Mouse (Mus musculus) adipocyte (in vitro differentiated cells): Measurements from ENCODE around the gene Rbms2.
A peak's percentile ranks its signal among the peaks of the same experiment; 100 is the strongest.

ENCODE experiments used
- DNase-seq: peaks from one replicate; pipeline ENCODE4 v3.0.0-alpha.2; 2016; ENCODE audit warnings: low spot score

The Rbms2 gene

DNA sequence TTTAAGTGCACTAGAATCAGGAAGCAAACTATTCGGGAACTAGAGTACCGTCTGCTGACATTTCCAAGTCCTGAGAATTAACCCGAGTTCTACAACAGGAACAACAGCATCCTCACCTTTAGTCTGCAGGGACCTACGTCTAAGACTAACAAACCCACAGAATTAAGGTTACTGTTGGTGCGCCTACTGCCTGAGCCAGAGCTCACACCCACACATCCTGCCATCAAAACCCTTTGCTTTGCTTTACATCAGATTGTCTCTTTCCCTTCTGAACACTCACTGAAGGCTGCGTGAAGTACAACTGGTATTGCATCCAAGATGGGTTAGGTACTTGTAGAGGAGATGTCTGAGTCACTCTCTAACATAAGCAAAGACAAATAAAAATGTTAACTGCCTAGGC is 44.7 kb downstream of the Rbms2 start:
- no peak for DNase-seq

DNA sequence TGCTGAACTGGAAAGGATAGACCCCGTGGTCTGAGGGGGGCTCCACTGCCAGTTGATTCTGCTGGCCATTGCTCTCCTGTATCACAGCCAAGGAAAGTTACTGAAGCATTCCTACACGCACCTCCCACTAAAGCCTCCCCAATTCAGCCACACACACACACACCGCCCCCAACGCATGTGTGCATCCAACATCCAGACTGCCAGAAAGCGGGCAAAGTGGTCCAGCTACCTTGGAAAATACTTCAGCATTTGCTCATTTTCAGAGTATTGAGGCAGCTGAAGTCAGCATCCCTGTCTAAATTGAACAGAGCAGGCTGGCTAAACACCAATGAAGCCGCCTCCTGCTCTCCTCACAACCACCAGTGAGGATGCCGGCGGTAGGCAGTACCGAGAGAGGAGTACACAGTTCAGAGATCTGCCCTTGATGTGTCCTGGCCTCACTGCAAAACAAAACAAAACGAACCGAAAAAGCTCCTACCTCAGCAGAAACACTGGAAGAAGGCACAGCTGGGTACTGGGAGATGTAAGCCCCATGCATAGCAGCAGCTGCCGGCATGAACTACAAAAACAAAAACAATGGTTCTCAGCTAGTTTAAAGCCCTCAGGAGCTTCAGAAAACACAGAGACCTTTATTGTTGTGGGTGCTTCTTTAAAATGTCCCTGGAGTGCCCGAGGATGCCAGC is 46.3 kb downstream of the Rbms2 start:
- DNase-seq, result no peak

GRCm38 (mm10) chr10:128131812-128132211 is 48.3 kb downstream of the Rbms2 start:
- no peak for DNase-seq

DNA sequence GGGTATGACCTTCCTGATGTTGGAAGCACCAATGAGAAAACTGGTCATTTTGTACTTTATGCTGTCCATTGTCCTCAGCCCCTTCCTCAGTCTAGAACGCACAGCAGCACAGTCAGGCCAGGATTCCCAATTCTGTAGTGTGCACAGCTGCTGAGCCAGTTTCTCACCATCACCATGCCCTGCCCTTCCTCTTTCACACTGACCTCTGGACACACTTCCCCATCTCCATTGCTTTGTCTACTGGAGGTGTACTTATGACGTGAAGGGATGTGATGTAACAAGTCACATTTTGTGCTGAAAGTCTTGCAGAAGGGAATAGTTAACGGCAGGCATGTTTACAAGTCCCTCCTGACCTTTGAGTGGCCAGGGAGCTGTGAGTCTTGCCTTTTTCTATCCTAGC is 48.8 kb downstream of the Rbms2 start:
- no peak for DNase-seq

- DNase-seq, result no peak
Observed at GRCm38 (mm10) chr10:128128143-128128542, 52.0 kb downstream of the Rbms2 start.

GRCm38 (mm10) chr10:128127497-128127896 is 52.6 kb downstream of the Rbms2 start:
- no peak for DNase-seq

GRCm38 (mm10) chr10:128125951-128126350 is 54.1 kb downstream of the Rbms2 start:
- no peak for DNase-seq

GRCm38 (mm10) chr10:128124831-128125230 is 55.3 kb downstream of the Rbms2 start:
- DNase-seq, result no peak

- DNase-seq, result no peak
Observed at GRCm38 (mm10) chr10:128123833-128124232, 56.3 kb downstream of the Rbms2 start.

DNA sequence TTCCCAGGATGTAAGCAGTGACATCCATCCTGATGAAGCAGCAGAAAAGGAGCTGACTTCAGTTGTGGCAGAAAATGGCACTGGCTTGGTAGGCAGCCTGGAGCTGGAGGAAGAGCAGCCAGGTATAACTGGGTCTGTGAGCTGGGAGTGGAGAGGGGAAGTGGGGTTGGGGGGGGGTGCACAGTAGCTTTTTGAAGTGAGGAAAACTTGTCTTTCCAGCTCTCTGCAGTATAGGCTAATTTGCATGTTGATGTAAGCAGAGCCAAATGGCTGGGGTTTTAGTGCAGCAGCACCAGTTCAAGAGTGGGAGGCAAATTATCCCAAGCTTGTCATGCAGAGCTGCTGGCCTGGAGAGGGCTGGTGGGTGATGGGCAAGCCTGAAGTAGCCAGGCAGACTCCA is 68.9 kb downstream of the Rbms2 start:
- no peak for DNase-seq

DNA sequence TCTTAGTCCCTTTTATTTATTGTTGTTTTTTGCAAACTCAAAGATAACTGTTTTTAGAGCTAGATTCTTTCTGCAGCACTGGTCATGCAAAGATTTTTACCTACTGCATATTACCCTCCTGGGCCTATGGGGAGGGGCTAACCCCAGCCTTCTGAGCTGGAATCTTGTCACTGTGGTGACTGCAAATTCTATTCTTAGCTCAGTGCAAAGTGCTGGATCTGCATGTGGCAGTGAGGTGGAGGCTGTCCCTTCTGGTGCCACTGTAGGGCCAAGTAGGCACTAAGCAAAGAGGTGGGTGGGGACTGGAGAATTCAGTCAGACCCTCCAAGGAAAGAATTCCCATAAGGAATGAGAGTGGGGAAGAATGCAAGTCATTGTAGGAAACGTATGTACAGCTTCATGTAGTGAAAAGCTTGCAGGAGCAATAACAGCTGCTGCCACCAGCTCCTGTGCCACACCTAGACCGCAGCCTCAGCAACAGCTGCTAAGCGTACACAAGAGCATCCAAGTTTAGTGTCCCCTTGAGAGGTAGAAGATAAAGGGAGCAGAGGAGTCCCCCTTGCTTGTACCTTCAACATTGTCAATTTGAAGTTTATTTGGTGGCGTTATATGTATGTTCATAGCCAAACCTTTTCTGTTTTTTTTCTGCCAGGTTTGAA is 69.9 kb downstream of the Rbms2 start:
- no peak for DNase-seq

GRCm38 (mm10) chr10:128097587-128097971 is 82.5 kb downstream of the Rbms2 start:
- DNase-seq, result peak; percentile 57

- DNase-seq, result peak; percentile 78
Observed at GRCm38 (mm10) chr10:128096693-128097586, 83.2 kb downstream of the Rbms2 start.

- no peak for DNase-seq
Observed at GRCm38 (mm10) chr10:128096313-128096692, 83.8 kb downstream of the Rbms2 start.

DNA sequence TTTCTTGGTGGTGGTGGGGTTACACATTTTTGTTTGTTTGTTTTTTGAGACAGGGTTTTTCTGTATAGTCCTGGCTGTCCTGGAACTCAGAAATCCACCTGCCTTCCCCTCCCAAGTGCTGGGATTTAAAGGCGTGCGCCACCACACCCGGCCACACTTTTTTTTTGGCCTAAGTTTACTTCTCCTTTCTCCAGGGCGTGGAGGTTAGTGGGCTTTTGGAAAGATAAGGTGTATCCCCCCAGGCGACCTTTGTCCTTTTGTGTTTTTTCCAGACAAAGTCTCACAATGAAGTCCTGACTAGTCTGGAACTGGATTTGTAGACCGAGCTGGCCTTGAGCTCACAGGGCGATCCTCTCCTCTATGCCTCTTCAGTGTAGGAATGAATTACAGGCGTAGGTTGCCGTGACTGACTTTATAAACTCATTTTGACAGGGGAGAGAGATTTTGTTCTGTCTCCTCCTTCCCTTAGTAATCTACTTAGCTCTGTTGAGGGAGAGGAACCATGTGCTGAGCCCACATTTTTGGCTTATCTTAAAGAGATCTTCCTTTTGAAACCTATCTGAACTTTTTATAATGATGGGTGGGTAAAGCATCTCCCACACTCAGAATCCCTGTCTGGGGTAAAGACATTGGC is 85.0 kb downstream of the Rbms2 start:
- DNase-seq, result no peak

GRCm38 (mm10) chr10:128094340-128094968 is 85.6 kb downstream of the Rbms2 start:
- peak; percentile 87 for DNase-seq

DNA sequence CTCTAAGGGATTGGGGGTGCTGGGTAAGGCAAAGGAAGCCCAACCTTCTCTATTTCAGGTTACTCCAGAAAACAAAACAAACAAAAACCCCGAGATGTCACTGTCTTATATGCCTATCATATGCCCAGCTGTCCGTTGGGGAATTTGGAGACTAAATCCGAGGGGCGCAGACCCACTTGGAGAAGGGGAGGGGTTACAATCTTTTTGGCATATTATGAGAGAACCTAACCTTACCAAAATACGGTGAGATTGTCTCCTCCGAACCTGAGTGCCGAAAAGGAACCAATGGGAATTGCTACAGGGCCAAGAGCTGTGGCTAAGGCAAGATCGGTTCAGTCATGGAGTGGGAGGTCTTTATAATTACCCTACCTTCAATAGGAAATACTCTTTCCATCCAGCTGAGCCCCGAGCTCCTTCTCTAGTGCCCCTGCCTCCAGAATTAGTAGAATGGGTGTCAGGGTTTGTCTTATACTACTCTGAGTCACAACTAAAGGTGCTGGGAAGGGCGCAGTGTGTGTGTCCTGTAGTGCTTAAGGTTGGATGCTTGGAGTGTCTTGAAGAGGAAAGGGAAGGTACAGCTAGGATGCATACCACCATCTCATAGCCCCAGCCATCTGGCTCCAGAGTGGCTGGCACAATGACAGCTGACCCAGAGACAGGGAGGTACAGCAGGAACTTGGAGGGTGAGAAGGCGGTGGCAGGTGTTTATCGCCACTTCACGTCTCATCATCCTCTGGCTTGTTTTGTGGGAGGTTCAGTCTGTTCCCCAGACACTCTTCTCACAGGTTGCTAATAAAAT is 86.4 kb downstream of the Rbms2 start:
- DNase-seq, result peak; percentile 38

DNA sequence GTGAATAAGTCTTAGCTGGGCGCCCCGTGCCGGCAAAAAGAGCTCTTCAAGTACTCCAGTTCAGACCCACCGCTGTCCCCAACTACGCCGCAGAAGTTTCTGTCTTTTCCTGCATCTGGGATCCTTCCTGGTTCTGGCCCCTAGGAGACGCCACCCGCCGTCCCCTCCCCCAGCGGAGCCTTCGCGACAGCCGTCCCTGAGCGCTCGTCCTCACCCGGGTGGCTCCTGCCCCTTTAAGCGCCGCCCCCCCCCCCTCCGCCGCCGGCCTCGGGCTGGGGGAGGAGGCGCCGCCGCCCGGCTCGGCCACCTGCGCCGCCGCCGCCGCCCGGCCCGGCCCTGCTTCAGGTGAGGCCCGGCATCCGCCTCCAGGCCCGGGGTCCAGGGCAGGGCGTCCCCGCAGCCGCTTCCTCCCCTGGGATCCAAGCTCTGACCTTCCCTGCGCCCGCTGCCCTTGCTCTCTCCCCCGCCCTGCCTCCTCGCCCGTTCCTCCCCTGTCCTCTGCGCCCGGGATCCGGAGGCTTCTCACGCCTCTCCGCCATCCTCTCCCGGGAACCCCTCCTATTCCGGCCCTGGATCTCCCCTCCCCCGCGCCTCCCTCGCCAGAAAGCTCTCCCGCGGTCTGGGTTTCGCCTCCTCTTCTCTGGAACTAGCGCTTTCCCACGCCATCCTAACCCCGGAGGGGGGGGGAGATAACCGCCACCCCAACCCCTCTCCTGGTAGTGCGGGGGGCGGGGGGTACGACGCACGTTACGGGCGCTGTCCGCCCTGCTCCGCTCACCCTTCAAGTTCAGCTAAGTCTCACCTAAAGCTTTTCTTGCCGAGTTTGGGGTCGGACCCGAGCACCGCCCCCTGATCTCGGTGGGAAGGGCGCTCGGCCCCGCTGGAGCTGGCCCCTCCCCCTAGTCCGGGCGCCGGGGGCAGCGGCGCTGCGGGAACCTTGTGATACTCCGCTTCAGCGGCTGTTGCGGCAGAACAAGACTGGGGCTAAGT is 87.3 kb downstream of the Rbms2 start:
- DNase-seq, result peak; percentile 82

DNA sequence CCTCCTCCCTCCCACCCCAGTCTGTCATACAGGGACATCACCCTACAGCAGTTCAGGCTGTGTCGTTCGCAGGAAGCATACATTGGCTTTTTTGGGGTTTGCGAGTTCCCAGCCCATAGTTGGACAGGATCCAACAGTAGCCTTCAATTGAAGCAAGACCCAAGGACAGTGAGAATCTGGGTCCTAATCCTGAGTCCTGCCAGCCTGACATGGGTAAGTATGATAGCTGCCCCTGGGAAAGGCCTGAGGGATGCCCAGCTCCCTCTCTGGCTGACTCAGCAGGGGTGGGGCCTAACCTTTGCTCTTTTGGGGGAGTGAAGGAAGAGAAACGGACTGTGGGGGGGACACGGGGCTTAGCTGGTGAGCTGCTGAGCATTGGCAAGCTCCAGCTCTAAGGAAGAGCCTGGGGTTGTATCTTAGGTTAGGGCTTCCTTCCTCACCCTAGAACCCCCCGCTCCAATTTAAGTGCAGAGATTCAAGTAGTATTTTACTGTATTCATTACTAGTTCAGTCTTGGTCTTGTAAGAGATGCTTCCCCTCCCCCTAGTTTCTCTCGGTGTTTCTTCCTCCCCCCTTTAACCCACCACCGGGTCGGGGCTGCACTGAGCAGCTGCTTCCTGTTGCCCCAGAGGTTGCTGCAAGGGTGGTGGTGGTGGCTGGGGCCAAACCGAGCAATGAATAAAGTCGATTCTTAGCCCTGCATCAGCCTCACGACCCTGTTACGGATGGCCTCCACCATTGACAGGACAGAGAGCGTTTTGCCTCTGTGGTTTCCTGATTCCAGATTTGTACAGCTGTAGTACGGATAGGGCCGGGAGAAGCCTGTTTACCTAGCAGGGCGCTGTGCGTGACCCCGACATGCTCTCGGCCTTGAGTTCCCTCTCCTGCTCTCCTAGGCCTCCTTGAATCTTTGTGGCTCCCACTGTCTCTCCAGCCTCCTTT is 88.3 kb downstream of the Rbms2 start, which contains the start of gene Baz2a:
Gene Baz2a (plus strand): TSS at position 14 of the 942 bp plus-strand sequence.
- peak; percentile 92 for DNase-seq
